Mouse (Mus musculus) lung, embryonic 14.5 days (tissue): ENCODE results near the gene Pld1. TPM values are rescaled to one million over a fixed set of nuclear protein-coding genes. Genes with fewer than 3 reads are reported as not detected.

Experiments used
- ATAC-seq: fragments of 200-750 bp; cut with Nextera tagmentation; 2 replicates; pipeline ENCODE4 v1.8.0; 2017; ENCODE audit warnings: mild to moderate bottlenecking, moderate TSS enrichment, moderate library complexity; ENCODE audit not compliant: insufficient read depth
- DNase-seq: peaks from one replicate; pipeline ENCODE4 v3.0.0-alpha.2; 2015
- H3K27ac ChIP-seq: fragments of 300-500 bp; sonication (generic); 2 replicates; pipeline ENCODE4 v1.5.1; 2014; ENCODE audit warnings: low read depth, mild to moderate bottlenecking, moderate library complexity
- H3K27me3 ChIP-seq: fragments of 300-500 bp; sonication (generic); 2 replicates; pipeline ENCODE4 v1.6.1; 2014; ENCODE audit warnings: low read length, control low read depth; ENCODE audit not compliant: insufficient read depth
- H3K36me3 ChIP-seq: fragments of 300-500 bp; sonication (generic); 2 replicates; pipeline ENCODE4 v1.6.1; 2014; ENCODE audit warnings: control low read depth; ENCODE audit not compliant: insufficient read depth
- H3K4me1 ChIP-seq: fragments of 300-500 bp; sonication (generic); 2 replicates; pipeline ENCODE4 v1.6.1; 2014; ENCODE audit warnings: antibody characterized with exemption, control low read depth; ENCODE audit not compliant: insufficient read depth
- H3K4me2 ChIP-seq: fragments of 300-500 bp; sonication (generic); 2 replicates; pipeline ENCODE4 v1.6.1; 2014; ENCODE audit warnings: mild to moderate bottlenecking
- H3K4me3 ChIP-seq: fragments of 300-500 bp; sonication (generic); 2 replicates; pipeline ENCODE4 v1.5.1; 2014; ENCODE audit warnings: low read depth, low read length
- H3K9ac ChIP-seq: fragments of 300-500 bp; sonication (generic); 2 replicates; pipeline ENCODE4 v1.6.1; 2014
- H3K9me3 ChIP-seq: fragments of 300-500 bp; sonication (generic); 2 replicates; pipeline ENCODE4 v1.6.1; 2016; ENCODE audit warnings: low read depth, low read length, control low read depth
- CTCF ChIP-seq: IDR thresholded peaks from 2 replicates; pipeline ENCODE4 v1.5.1; 2016; ENCODE audit warnings: antibody characterized with exemption, low read depth
- WGBS: fragments of 180-500 bp; shearing (Covaris S2); extraction: QIAGEN DNeasy Blood & Tissue Kit; methylation state at CpG from one replicate; pipeline ENCODE4 v1.1.7; 2014; 5-methylcytosine and 5-hydroxymethylcytosine counted together
- polyA plus RNA-seq: library from polyadenylated mRNA; unstranded; fragments of >200 nt; fragmentation: Nextera tagmentation; extraction: Ambion mirVana; gene quantifications from 2 replicates; pipeline ENCODE4 v1.2.1, GENCODE M21; 2014

The Pld1 gene
- polyA plus RNA-seq, 1 experiment from 2014 or later, result 6.4 TPM

DNA sequence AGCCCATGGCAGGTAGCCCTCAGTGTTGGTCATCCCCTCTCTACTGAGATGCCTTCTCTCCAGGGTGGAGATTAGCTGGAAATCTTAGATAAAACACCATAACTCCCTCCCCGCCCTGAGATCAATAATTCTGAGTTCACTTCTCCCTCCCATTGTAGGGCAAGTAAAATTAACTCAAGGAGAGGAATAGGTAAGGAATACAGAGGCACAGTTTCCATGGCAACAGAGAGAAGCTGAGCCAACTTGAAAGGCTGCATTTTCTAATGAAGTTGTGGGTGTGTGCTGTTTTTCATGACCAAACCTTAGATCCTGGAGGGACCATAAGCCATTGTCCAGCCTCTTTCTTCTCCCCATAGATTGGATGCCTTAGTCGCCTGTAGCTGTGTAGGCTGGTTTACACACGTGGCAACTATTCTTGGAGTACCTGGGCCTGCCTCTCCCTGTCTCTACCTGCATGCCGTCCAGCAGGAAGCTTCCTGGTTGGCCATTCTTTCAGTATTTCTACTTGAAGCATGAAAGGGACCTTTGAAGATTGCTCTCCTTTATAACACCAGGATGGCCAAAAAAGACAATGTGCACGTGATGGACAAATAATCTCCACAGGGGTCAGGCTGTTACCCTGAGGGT is 96.3 kb downstream of the Pld1 start:
- no peak overlapping the region for H3K9ac ChIP-seq

DNA sequence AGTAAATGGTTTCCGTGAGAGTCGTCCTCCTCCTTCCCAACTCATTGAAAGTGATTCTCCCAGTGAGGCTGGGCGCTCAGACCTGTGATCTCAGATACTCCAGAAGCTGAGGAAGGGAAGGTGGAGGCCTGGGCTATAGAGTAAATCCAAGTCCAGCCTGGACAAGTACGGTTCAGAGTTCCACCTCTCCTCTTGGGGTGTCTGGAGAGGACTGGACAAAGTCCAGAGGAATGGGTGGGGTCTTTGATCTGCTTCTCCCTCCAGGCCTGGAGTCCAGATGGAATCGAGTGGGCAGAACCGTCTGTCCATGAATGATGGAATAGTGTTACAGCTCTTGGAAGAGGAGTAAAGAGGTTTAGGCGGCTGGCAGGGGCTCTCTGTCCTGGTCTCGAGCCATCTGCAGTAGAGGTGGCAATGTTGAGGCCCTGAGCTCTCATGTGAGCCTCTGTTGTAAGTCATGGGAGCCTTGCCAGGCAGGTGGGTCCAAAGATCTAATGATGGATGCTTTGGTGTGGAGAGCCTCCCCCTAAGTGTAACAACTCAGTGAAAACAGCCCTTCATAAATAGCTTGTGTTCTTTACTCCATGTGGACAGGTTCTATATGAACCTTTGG is 98.9 kb downstream of the Pld1 start:
- peak overlapping the region; percentile 54; the same call in 1 of the 2 replicates for H3K27ac ChIP-seq

More for the DNA sequence above, 96.3 kb downstream of the Pld1 start:
- no peak overlapping the region for H3K27ac ChIP-seq
- H3K4me2 ChIP-seq, result no peak overlapping the region
- H3K9me3 ChIP-seq, result no peaks in the 10 kb centered on the region
- H3K27me3 ChIP-seq, result no peaks in the 10 kb centered on the region
- DNase-seq (peak; percentile 32), ATAC-seq (no peak)
- peaks cover 11% of the 10 kb centered on the region; the same call in 1 of the 2 replicates for H3K4me1 ChIP-seq
- H3K36me3 ChIP-seq, result no peaks in the 10 kb centered on the region
- WGBS, result 73% methylated on average over 5 of the region's 5 CpGs
- no peak for TF ChIP-seq CTCF
- no peak overlapping the region for H3K4me3 ChIP-seq

DNA sequence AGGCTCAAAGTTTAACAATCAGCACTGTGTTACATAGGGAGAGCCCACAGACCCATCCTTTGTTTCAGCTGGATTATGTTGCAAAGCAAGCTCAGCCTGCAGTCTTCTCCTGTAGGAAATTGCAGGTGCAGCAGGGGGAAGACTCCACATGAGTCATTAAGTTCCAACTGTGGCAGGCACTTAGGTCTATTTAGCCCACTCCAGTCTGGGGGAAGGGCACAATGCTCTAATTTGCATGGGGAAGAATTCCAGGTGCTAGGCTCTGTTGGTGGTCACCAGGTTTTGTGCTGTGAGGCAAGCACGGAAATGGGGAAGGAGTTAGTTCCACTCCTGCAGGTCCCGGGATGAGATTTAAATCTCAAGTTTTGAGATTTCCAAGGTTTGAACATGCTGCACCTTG is 99.6 kb downstream of the Pld1 start:
- TF ChIP-seq CTCF, result peak; percentile 21; the same call in 1 of the 2 replicates
- Histone ChIP-seq H3K36me3 (peaks cover 4% of the 10 kb centered on the region; the same call in 1 of the 2 replicates), H3K4me2 (no peak overlapping the region), H3K27me3 (no peaks in the 10 kb centered on the region), H3K9ac (no peak overlapping the region), H3K4me3 (no peak overlapping the region), H3K4me1 (0 out of 2 replicates have a peak, but pooled peaks cover 5% of the 10 kb centered on the region), H3K27ac (peak overlapping the region; percentile 54; the same call in 1 of the 2 replicates), H3K9me3 (no peaks in the 10 kb centered on the region)
- WGBS, result 46% methylated on average over 2 of the region's 2 CpGs
- ATAC-seq, result peak; percentile 52; the same call in 1 of the 2 replicates
- peak; percentile 50 for DNase-seq

More for the DNA sequence above, 98.9 kb downstream of the Pld1 start:
- H3K9me3 ChIP-seq, result no peaks in the 10 kb centered on the region
- no peak overlapping the region for H3K4me3 ChIP-seq
- TF ChIP-seq CTCF, result no peak
- peaks cover 4% of the 10 kb centered on the region; the same call in 1 of the 2 replicates for H3K36me3 ChIP-seq
- 0 out of 2 replicates have a peak, but pooled peaks cover 5% of the 10 kb centered on the region for H3K4me1 ChIP-seq
- ATAC-seq, result no peak
- WGBS, result 61% methylated on average over 8 of the region's 8 CpGs
- no peak for DNase-seq
- no peak overlapping the region for H3K4me2 ChIP-seq
- H3K9ac ChIP-seq, result no peak overlapping the region
- H3K27me3 ChIP-seq, result no peaks in the 10 kb centered on the region

DNA sequence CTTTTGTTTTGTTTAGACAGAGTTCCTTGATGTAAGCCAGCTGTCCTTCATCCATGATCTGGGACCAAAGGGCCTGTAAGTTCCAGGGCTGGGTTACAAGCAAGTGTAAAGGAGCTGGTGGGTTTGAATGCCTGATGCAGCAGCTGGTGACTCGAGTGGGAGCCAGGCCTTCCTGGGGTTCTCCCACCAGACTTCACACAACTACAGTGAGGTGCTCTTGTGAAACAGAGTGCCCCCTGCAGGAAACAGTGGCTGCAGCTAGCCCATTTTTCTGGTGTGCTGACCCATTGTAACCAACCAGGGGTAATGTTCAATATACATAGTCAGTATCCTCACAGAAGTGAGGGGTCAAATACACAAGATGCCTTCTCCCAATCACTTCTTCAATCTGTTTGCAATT is 101.3 kb downstream of the Pld1 start:
- H3K27me3 ChIP-seq, result no peaks in the 10 kb centered on the region
- 0 out of 2 replicates have a peak, but pooled peaks cover 5% of the 10 kb centered on the region for H3K4me1 ChIP-seq
- ATAC-seq (no peak), DNase-seq (peak; percentile 21)
- no peaks in the 10 kb centered on the region for H3K9me3 ChIP-seq
- WGBS, result 30% methylated on average over 1 of the region's 1 CpGs
- H3K4me3 ChIP-seq, result no peak overlapping the region
- H3K4me2 ChIP-seq, result no peak overlapping the region
- H3K27ac ChIP-seq, result no peak overlapping the region
- peaks cover 4% of the 10 kb centered on the region; the same call in 1 of the 2 replicates for H3K36me3 ChIP-seq
- no peak overlapping the region for H3K9ac ChIP-seq
- peak; percentile 40 for TF ChIP-seq CTCF

DNA sequence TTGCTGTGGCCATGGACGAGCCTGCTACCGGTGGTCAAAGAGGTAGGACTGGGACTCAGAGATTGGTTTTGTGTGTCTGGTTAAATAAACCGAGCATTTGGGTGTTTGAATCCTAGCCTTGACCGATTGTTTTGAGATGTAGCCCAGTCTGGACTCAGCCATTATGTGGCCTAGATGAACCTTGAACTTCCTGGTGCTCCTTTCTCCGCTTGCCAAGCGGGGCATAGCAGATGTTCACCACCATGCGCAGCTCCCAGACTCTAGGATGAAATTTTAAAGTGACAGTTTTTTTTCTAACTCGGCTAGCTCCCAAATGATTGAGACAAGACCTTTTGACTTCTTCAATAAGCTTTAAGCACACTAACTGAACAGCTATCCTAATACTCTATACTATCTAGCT is 102.7 kb downstream of the Pld1 start:
- no peak for TF ChIP-seq CTCF

DNA sequence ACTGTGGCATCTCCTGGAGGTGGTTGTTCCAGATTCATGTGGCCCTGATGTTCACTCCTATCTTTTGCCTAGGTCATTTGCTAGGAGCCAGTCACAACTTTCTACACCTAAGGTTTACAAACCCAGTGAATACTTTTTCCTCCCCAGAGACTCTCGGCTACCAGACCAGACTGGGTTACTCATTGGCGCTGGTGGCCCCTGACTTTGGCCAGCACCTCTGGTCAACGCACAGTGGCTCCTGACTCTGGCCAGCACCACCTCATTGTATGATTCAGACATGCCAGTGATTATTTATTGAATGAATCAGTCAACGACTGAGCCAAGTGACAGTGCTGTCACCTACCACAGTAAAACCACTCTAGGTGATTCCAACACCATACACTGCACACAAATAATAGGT is 103.9 kb downstream of the Pld1 start:
- no peak overlapping the region for H3K9ac ChIP-seq
- H3K4me2 ChIP-seq, result no peak overlapping the region
- H3K27ac ChIP-seq, result no peak overlapping the region
- DNase-seq (no peak), ATAC-seq (no peak)
- no peak overlapping the region for H3K4me3 ChIP-seq
- no peaks in the 10 kb centered on the region for H3K9me3 ChIP-seq
- no peak for TF ChIP-seq CTCF
- peaks cover 4% of the 10 kb centered on the region; the same call in 1 of the 2 replicates for H3K36me3 ChIP-seq
- WGBS, result 89% methylated on average over 4 of the region's 4 CpGs
- H3K27me3 ChIP-seq, result no peaks in the 10 kb centered on the region
- H3K4me1 ChIP-seq, result 0 out of 2 replicates have a peak, but pooled peaks cover 4% of the 10 kb centered on the region

More for the DNA sequence above, 102.7 kb downstream of the Pld1 start:
- ATAC-seq, result no peak
- 0 out of 2 replicates have a peak, but pooled peaks cover 5% of the 10 kb centered on the region for H3K4me1 ChIP-seq
- H3K27me3 ChIP-seq, result no peaks in the 10 kb centered on the region
- WGBS, result 79% methylated on average over 8 of the region's 8 CpGs
- no peak overlapping the region for H3K4me2 ChIP-seq
- H3K27ac ChIP-seq, result no peak overlapping the region
- no peak overlapping the region for H3K9ac ChIP-seq
- H3K9me3 ChIP-seq, result no peaks in the 10 kb centered on the region
- DNase-seq, result no peak
- no peak overlapping the region for H3K4me3 ChIP-seq
- peaks cover 4% of the 10 kb centered on the region; the same call in 1 of the 2 replicates for H3K36me3 ChIP-seq

DNA sequence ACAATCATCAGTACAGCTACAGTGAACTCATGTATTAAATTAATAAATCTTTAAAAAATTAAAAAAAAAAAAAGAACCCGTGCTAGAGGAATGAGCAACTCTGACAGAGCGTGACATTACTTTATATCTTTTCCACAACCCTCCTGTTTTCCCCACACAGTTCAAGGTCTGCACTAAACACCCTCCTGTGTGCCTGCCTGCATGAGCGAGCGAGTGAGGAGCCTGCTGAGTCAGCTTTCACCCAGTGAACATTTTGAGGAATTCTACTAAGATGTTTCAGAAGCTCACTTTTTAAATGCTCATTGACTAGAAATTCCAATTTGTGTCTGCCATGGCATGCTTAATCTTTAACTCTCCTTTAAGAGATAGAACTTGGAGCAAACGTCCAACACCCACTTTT is 109.1 kb downstream of the Pld1 start:
- H3K27me3 ChIP-seq, result no peaks in the 10 kb centered on the region
- no peak for ATAC-seq
- no peak overlapping the region for H3K4me2 ChIP-seq
- H3K9ac ChIP-seq, result no peak overlapping the region
- no peak for DNase-seq
- no peak for TF ChIP-seq CTCF
- H3K27ac ChIP-seq, result no peak overlapping the region
- H3K4me3 ChIP-seq, result no peak overlapping the region
- no peaks in the 10 kb centered on the region for H3K4me1 ChIP-seq
- no peaks in the 10 kb centered on the region for H3K9me3 ChIP-seq
- WGBS, result 76% methylated on average over 5 of the region's 5 CpGs
- H3K36me3 ChIP-seq, result no peaks in the 10 kb centered on the region
